Mouse (Mus musculus) liver, postnatal 0 days (tissue): ENCODE data around the gene Itgae. TPM values are rescaled to one million over a fixed set of nuclear protein-coding genes. Genes with fewer than 3 reads are reported as not detected.

Experiments
- ATAC-seq: fragments of 200-750 bp; cut with Nextera tagmentation; 2 replicates; pipeline ENCODE4 v1.8.0; 2017; ENCODE audit warnings: mild to moderate bottlenecking, moderate library complexity
- DNase-seq: peaks from one replicate; pipeline ENCODE4 v3.0.0-alpha.2; 2016
- H3K27ac ChIP-seq: fragments of 300-500 bp; sonication (generic); 2 replicates; pipeline ENCODE4 v1.5.1; 2014; ENCODE audit warnings: antibody characterized with exemption, moderate library complexity, mild to moderate bottlenecking, low read depth
- H3K27me3 ChIP-seq: fragments of 300-500 bp; sonication (generic); 2 replicates; pipeline ENCODE4 v1.6.1; 2014; ENCODE audit warnings: low read length, control low read depth, mixed read lengths; ENCODE audit not compliant: insufficient read depth
- H3K36me3 ChIP-seq: fragments of 300-500 bp; sonication (generic); replicated peaks from 2 replicates; pipeline ENCODE4 v1.6.1; 2014; ENCODE audit warnings: mild to moderate bottlenecking, control low read depth, low read length, moderate library complexity, mixed read lengths; ENCODE audit not compliant: insufficient read depth
- H3K4me1 ChIP-seq: fragments of 300-500 bp; sonication (generic); 2 replicates; pipeline ENCODE4 v1.6.1; 2014; ENCODE audit warnings: antibody characterized with exemption, mild to moderate bottlenecking, control low read depth; ENCODE audit not compliant: insufficient read depth
- H3K4me2 ChIP-seq: fragments of 300-500 bp; sonication (generic); 2 replicates; pipeline ENCODE4 v1.6.1; 2014; ENCODE audit warnings: low read depth, mild to moderate bottlenecking, low read length, moderate library complexity, mixed read lengths
- H3K4me3 ChIP-seq: fragments of 300-500 bp; sonication (generic); 2 replicates; pipeline ENCODE4 v1.5.1; 2014; ENCODE audit warnings: low read depth, low read length
- H3K9ac ChIP-seq: fragments of 300-500 bp; sonication (generic); replicated peaks from 2 replicates; pipeline ENCODE4 v1.6.1; 2014; ENCODE audit warnings: mild to moderate bottlenecking, moderate library complexity
- H3K9me3 ChIP-seq: fragments of 300-500 bp; sonication (generic); 2 replicates; pipeline ENCODE4 v1.6.1; 2016; ENCODE audit warnings: mild to moderate bottlenecking, control low read depth, low read length, mixed read lengths
- CTCF ChIP-seq: sonication (generic); IDR thresholded peaks from 2 replicates; pipeline ENCODE4 v1.5.1; 2016; ENCODE audit warnings: antibody characterized with exemption, low read depth
- EP300 ChIP-seq: IDR thresholded peaks from 2 replicates; pipeline ENCODE4 v1.6.1; 2016; ENCODE audit warnings: antibody characterized with exemption, low read depth, mild to moderate bottlenecking
- WGBS: fragments of 180-500 bp; shearing (Covaris S2); extraction: QIAGEN DNeasy Blood & Tissue Kit; methylation state at CpG from one replicate; pipeline ENCODE4 v1.1.7; 2014; ENCODE audit not compliant: insufficient replicate concordance; 5-methylcytosine and 5-hydroxymethylcytosine counted together
- polyA plus RNA-seq: library from polyadenylated mRNA; unstranded; fragments of >200 nt; fragmentation: Nextera tagmentation; extraction: Ambion mirVana; gene quantifications from 2 replicates; pipeline ENCODE4 v1.2.1, GENCODE M21; 2015

The Itgae gene
- polyA plus RNA-seq, 1 experiment from 2014 or later: 0.33 TPM

- no peak for TF ChIP-seq EP300
- no peak for TF ChIP-seq CTCF
- Histone ChIP-seq H3K4me3 (no peak overlapping the region), H3K9me3 (no peaks in the 10 kb centered on the region), H3K4me1 (peaks cover 10% of the 10 kb centered on the region), H3K27me3 (no peaks in the 10 kb centered on the region), H3K9ac (no peak overlapping the region), H3K4me2 (no peak overlapping the region), H3K27ac (no peak overlapping the region), H3K36me3 (no peaks in the 10 kb centered on the region)
- ATAC-seq: no peak
- WGBS: 80% methylated on average over 6 of the region's 6 CpGs
- DNase-seq: no peak
Measured at GRCm38 (mm10) chr11:73168576-73168975, 78.2 kb downstream of the Itgae start.

GRCm38 (mm10) chr11:73169231-73169630 is 78.8 kb downstream of the Itgae start:
- peaks cover 10% of the 10 kb centered on the region for H3K4me1 ChIP-seq
- H3K36me3 ChIP-seq: peaks cover 4% of the 10 kb centered on the region; the same call in 1 of the 2 replicates
- H3K27ac ChIP-seq: no peak overlapping the region
- H3K9me3 ChIP-seq: no peaks in the 10 kb centered on the region
- no peak overlapping the region for H3K4me2 ChIP-seq
- no peak overlapping the region for H3K4me3 ChIP-seq
- TF ChIP-seq EP300 (no peak), CTCF (peak; percentile 76)
- peak; percentile 69 for DNase-seq
- 45% methylated on average over 4 of the region's 4 CpGs for WGBS
- no peak overlapping the region for H3K9ac ChIP-seq
- H3K27me3 ChIP-seq: no peaks in the 10 kb centered on the region
- peak; percentile 66 for ATAC-seq

GRCm38 (mm10) chr11:73172186-73172585 is 81.8 kb downstream of the Itgae start:
- Histone ChIP-seq H3K9ac (no peak overlapping the region), H3K27me3 (no peaks in the 10 kb centered on the region), H3K36me3 (peaks cover 8% of the 10 kb centered on the region; the same call in 1 of the 2 replicates), H3K4me1 (peaks cover 20% of the 10 kb centered on the region), H3K27ac (no peak overlapping the region), H3K9me3 (no peaks in the 10 kb centered on the region), H3K4me3 (no peak overlapping the region), H3K4me2 (no peak overlapping the region)
- no peak for DNase-seq
- no peak for ATAC-seq
- 58% methylated on average over 5 of the region's 5 CpGs for WGBS
- TF ChIP-seq EP300 (no peak), CTCF (no peak)

GRCm38 (mm10) chr11:73175612-73176011 is 85.2 kb downstream of the Itgae start:
- Histone ChIP-seq H3K4me3 (peak overlapping the region; percentile 97), H3K4me1 (peaks cover 31% of the 10 kb centered on the region), H3K27ac (peak overlapping the region; percentile 88), H3K36me3 (peaks cover 8% of the 10 kb centered on the region; the same call in 1 of the 2 replicates), H3K4me2 (peak overlapping the region; percentile 99), H3K9ac (peak overlapping the region; percentile 99), H3K27me3 (no peaks in the 10 kb centered on the region), H3K9me3 (no peaks in the 10 kb centered on the region)
- peak; percentile 47 for ATAC-seq
- peak; percentile 72 for DNase-seq
- WGBS: 26% methylated on average over 8 of the region's 8 CpGs
- TF ChIP-seq CTCF (no peak), EP300 (no peak)

GRCm38 (mm10) chr11:73176186-73176585 is 85.8 kb downstream of the Itgae start:
- WGBS: under 1% methylated on average over 15 of the region's 15 CpGs
- no peak for DNase-seq
- TF ChIP-seq CTCF (no peak), EP300 (no peak)

GRCm38 (mm10) chr11:73176608-73177508 is 86.5 kb downstream of the Itgae start, which contains the start of the genes Emc6 and Tax1bp3:
Gene Emc6 (minus strand): TSS chr11:73177037.
Gene Tax1bp3 (plus strand): TSS chr11:73177083.
- 0% methylated on average over 74 of the region's 81 CpGs for WGBS
- no peaks in the 10 kb centered on the region for H3K9me3 ChIP-seq
- peak within 1 kb of the TSS; percentile 99 for H3K4me2 ChIP-seq
- H3K27ac ChIP-seq: peak within 1 kb of the TSS; percentile 94
- no peaks in the 10 kb centered on the region for H3K27me3 ChIP-seq
- peak within 1 kb of the TSS; percentile 97 for H3K4me3 ChIP-seq
- peak; percentile 97 for DNase-seq
- 0 out of 2 replicates have a peak, but pooled peaks have one; percentile 19 for TF ChIP-seq EP300
- TF ChIP-seq CTCF: 0 out of 2 replicates have a peak, but pooled peaks have one; percentile 1
- peak; percentile 93 for ATAC-seq
- peak within 1 kb of the TSS; percentile 99 for H3K9ac ChIP-seq
- H3K36me3 ChIP-seq: peaks cover 8% of the 10 kb centered on the region; the same call in 1 of the 2 replicates
- peaks cover 31% of the 10 kb centered on the region for H3K4me1 ChIP-seq

More at GRCm38 (mm10) chr11:73176186-73176585, 85.8 kb downstream of the Itgae start:
- Histone ChIP-seq H3K9me3 (no peaks in the 10 kb centered on the region), H3K4me1 (peaks cover 31% of the 10 kb centered on the region), H3K4me3 (peak overlapping the region; percentile 97), H3K4me2 (peak overlapping the region; percentile 99), H3K27ac (peak overlapping the region; percentile 88), H3K9ac (peak overlapping the region; percentile 99), H3K36me3 (peaks cover 8% of the 10 kb centered on the region; the same call in 1 of the 2 replicates), H3K27me3 (no peaks in the 10 kb centered on the region)
- no peak for ATAC-seq
